Mouse (Mus musculus): ENCODE measurements at regions not wholly inside any gene's neighbourhood (a gene's known extent, or its start where the extent isn't known, plus 50 kb on each side); places are given as distances from the start of the nearest gene placed in this dataset.

GRCm38 (mm10) chr4:35402376-35403133 lies 176.6 kb upstream of the C9orf72 start:
- no peak for TF ChIP-seq POLR2A (IDR thresholded peaks at IDR 0.05; ENCODE audit: insufficient read depth, low read depth, low read length)
- TF ChIP-seq CTCF (IDR thresholded peaks at IDR 0.05): no peak
- TF ChIP-seq EP300 (IDR thresholded peaks at IDR 0.05; ENCODE audit: insufficient read depth, low read depth, low read length): no peak

All from heart, adult 2 months (tissue).